Mouse (Mus musculus) CH12.LX (cell line): ENCODE data around the gene Ank. TPM values are rescaled to one million over a fixed set of nuclear protein-coding genes. Genes with fewer than 3 reads are reported as not detected.
A peak's percentile ranks its signal among the peaks of the same experiment; 100 is the strongest.

ENCODE experiments used
- DNase-seq: peaks from one replicate; pipeline ENCODE4 v3.0.0-alpha.2; 2013; ENCODE audit errors: extremely low read depth
- H3K27ac ChIP-seq: 2 replicates; pipeline ENCODE4 v1.5.1; 2012; ENCODE audit warnings: low read depth, mild to moderate bottlenecking, control low read depth, moderate library complexity; ENCODE audit not compliant: insufficient read depth
- H3K27me3 ChIP-seq: replicated peaks from 2 replicates; pipeline ENCODE3; 2012; ENCODE audit warnings: inconsistent platforms
- H3K36me3 ChIP-seq, 2 experiments: replicated peaks in 1 of 2; 2 replicates each; pipeline versions ENCODE3 to v1.6.1; 2012; ENCODE audit warnings: inconsistent platforms in 1 of 2, low read length in 1 of 2, mild to moderate bottlenecking in 1 of 2, mixed read lengths in 1 of 2, moderate library complexity in 1 of 2; ENCODE audit not compliant: control insufficient read depth in 1 of 2, insufficient read depth in 1 of 2
- H3K4me1 ChIP-seq, 2 experiments: 2 replicates each; pipeline ENCODE4 v1.6.1; 2012; ENCODE audit warnings: inconsistent platforms in 1 of 2, moderate library complexity in 1 of 2; ENCODE audit not compliant: insufficient read depth in 2 of 2, control insufficient read depth in 1 of 2
- H3K4me2 ChIP-seq: 2 replicates; pipeline ENCODE4 v1.6.1; 2012; ENCODE audit warnings: low read depth, mild to moderate bottlenecking, control low read depth; ENCODE audit not compliant: poor library complexity, insufficient read depth, severe bottlenecking
- H3K4me3 ChIP-seq, 3 experiments: fragments of 150-350 bp in 1 of 3; sonication (generic) in 1 of 3; replicated peaks in 1 of 3; 2 replicates each; pipeline versions ENCODE3 to v1.5.1; 2011 to 2012; ENCODE audit warnings: low read depth in 2 of 3, low read length in 2 of 3, mild to moderate bottlenecking in 2 of 3, moderate library complexity in 2 of 3, control low read depth in 1 of 3, improper control_type of control experiment in 1 of 3, inconsistent platforms in 1 of 3, mixed read lengths in 1 of 3; ENCODE audit not compliant: poor library complexity in 1 of 3
- H3K79me2 ChIP-seq: replicated peaks from 2 replicates; pipeline ENCODE4 v1.6.1; 2012; ENCODE audit warnings: mild to moderate bottlenecking, moderate library complexity; ENCODE audit not compliant: control insufficient read depth, poor library complexity, insufficient read depth, severe bottlenecking; ENCODE audit errors: extremely low read depth
- H3K9ac ChIP-seq: 2 replicates; pipeline ENCODE4 v1.6.1; 2012; ENCODE audit warnings: low read depth, mild to moderate bottlenecking, control low read depth, moderate library complexity; ENCODE audit not compliant: insufficient read depth
- H3K9me3 ChIP-seq: replicated peaks from 2 replicates; pipeline ENCODE3; 2012; ENCODE audit warnings: low read length, inconsistent platforms, mixed read lengths
- BHLHE40 ChIP-seq: IDR thresholded peaks from 2 replicates; pipeline ENCODE4 v1.6.1; 2011; ENCODE audit warnings: mild to moderate bottlenecking, low read depth, low read length, improper control_type of control experiment
- CHD1 ChIP-seq: IDR thresholded peaks from 2 replicates; pipeline ENCODE4 v1.6.1; 2012; ENCODE audit warnings: low read depth, low read length, improper control_type of control experiment, inconsistent platforms
- CHD2 ChIP-seq: IDR thresholded peaks from 2 replicates; pipeline ENCODE4 v1.6.1; 2011; ENCODE audit warnings: low read length, improper control_type of control experiment
- E2F4 ChIP-seq: IDR thresholded peaks from 2 replicates; pipeline ENCODE4 v1.6.1; 2011; ENCODE audit warnings: low read depth, low read length, improper control_type of control experiment; ENCODE audit not compliant: insufficient replicate concordance
- ELF1 ChIP-seq: IDR thresholded peaks from 2 replicates; pipeline ENCODE4 v1.6.1; 2014; ENCODE audit warnings: low read depth, mild to moderate bottlenecking, inconsistent platforms, low read length, improper control_type of control experiment
- EP300 ChIP-seq: IDR thresholded peaks from 2 replicates; pipeline ENCODE4 v1.6.1; 2011; ENCODE audit warnings: low read length, improper control_type of control experiment
- ETS1 ChIP-seq: conservative IDR thresholded peaks from 2 replicates; pipeline ENCODE4 v1.6.1; 2012; ENCODE audit warnings: low read depth, mild to moderate bottlenecking, inconsistent platforms, low read length, improper control_type of control experiment, moderate library complexity
- GABPA ChIP-seq: IDR thresholded peaks from 2 replicates; pipeline ENCODE4 v1.6.1; 2012; ENCODE audit warnings: low read depth, low read length, improper control_type of control experiment, inconsistent platforms; ENCODE audit not compliant: insufficient replicate concordance
- IRF4 ChIP-seq: IDR thresholded peaks from 2 replicates; pipeline ENCODE4 v1.6.1; 2014; ENCODE audit warnings: low read depth, mild to moderate bottlenecking, inconsistent platforms, low read length, improper control_type of control experiment
- JUND ChIP-seq: conservative IDR thresholded peaks from 2 replicates; pipeline ENCODE4 v1.6.1; 2011; ENCODE audit warnings: low read depth, low read length, improper control_type of control experiment
- KAT2A ChIP-seq: IDR thresholded peaks from 2 replicates; pipeline ENCODE4 v1.6.1; 2012; ENCODE audit warnings: low read length, improper control_type of control experiment, inconsistent platforms; ENCODE audit not compliant: insufficient replicate concordance
- MAFK ChIP-seq: IDR thresholded peaks from 2 replicates; pipeline ENCODE4 v1.6.1; 2011; ENCODE audit warnings: low read length, improper control_type of control experiment; ENCODE audit not compliant: insufficient replicate concordance
- MAX ChIP-seq: IDR thresholded peaks from 2 replicates; pipeline ENCODE4 v1.6.1; 2011; ENCODE audit warnings: low read length, improper control_type of control experiment
- MAZ ChIP-seq: IDR thresholded peaks from 2 replicates; pipeline ENCODE4 v1.6.1; 2012; ENCODE audit warnings: low read depth, mild to moderate bottlenecking, inconsistent platforms, low read length, improper control_type of control experiment, moderate library complexity
- MXI1 ChIP-seq: IDR thresholded peaks from 2 replicates; pipeline ENCODE4 v1.6.1; 2011; ENCODE audit warnings: mild to moderate bottlenecking, low read depth, low read length, improper control_type of control experiment
- MYC ChIP-seq: IDR thresholded peaks from 2 replicates; pipeline ENCODE4 v1.6.1; 2011; ENCODE audit warnings: low read depth, mild to moderate bottlenecking, improper control_type of control experiment, low read length
- NELFE ChIP-seq: IDR thresholded peaks from 2 replicates; pipeline ENCODE4 v1.6.1; 2011; ENCODE audit warnings: low read depth, low read length, improper control_type of control experiment
- NRF1 ChIP-seq: IDR thresholded peaks from 2 replicates; pipeline ENCODE4 v1.6.1; 2014; ENCODE audit warnings: low read depth, mild to moderate bottlenecking, inconsistent platforms, low read length, improper control_type of control experiment, moderate library complexity
- PAX5 ChIP-seq: IDR thresholded peaks from 2 replicates; pipeline ENCODE4 v1.6.1; 2012; ENCODE audit warnings: low read length, inconsistent platforms, mixed read lengths
- POLR2A ChIP-seq: IDR thresholded peaks from 2 replicates; pipeline ENCODE4 v1.6.1; 2011; ENCODE audit warnings: low read depth, mild to moderate bottlenecking, improper control_type of control experiment, low read length
- RAD21 ChIP-seq: IDR thresholded peaks from 2 replicates; pipeline ENCODE4 v1.6.1; 2011; ENCODE audit warnings: low read depth, mild to moderate bottlenecking, low read length, improper control_type of control experiment, moderate library complexity
- RCOR1 ChIP-seq: conservative IDR thresholded peaks from 2 replicates; pipeline ENCODE4 v1.6.1; 2012; ENCODE audit warnings: low read depth, mild to moderate bottlenecking, inconsistent platforms, low read length, improper control_type of control experiment
- SIN3A ChIP-seq: IDR thresholded peaks from 2 replicates; pipeline ENCODE4 v1.6.1; 2012; ENCODE audit warnings: low read length, improper control_type of control experiment, inconsistent platforms
- SMC3 ChIP-seq: IDR thresholded peaks from 2 replicates; pipeline ENCODE4 v1.6.1; 2011; ENCODE audit warnings: low read depth, low read length, improper control_type of control experiment
- TBP ChIP-seq: conservative IDR thresholded peaks from 2 replicates; pipeline ENCODE4 v1.6.1; 2011; ENCODE audit warnings: low read depth, low read length, improper control_type of control experiment
- TCF12 ChIP-seq: IDR thresholded peaks from 2 replicates; pipeline ENCODE4 v1.6.1; 2014; ENCODE audit warnings: low read depth, mild to moderate bottlenecking, inconsistent platforms, low read length, improper control_type of control experiment
- UBTF ChIP-seq: IDR thresholded peaks from 2 replicates; pipeline ENCODE4 v1.6.1; 2012; ENCODE audit warnings: low read depth, mild to moderate bottlenecking, inconsistent platforms, low read length, improper control_type of control experiment, moderate library complexity
- USF1 ChIP-seq: IDR thresholded peaks from 2 replicates; pipeline ENCODE4 v1.6.1; 2014; ENCODE audit warnings: low read depth, mild to moderate bottlenecking, inconsistent platforms, low read length, improper control_type of control experiment
- USF2 ChIP-seq: conservative IDR thresholded peaks from 2 replicates; pipeline ENCODE4 v1.6.1; 2011; ENCODE audit warnings: low read depth, low read length, improper control_type of control experiment
- ZC3H11A ChIP-seq: IDR thresholded peaks from 2 replicates; pipeline ENCODE4 v1.6.1; 2012; ENCODE audit warnings: low read depth, mild to moderate bottlenecking, inconsistent platforms, low read length, improper control_type of control experiment
- ZKSCAN1 ChIP-seq: IDR thresholded peaks from 2 replicates; pipeline ENCODE4 v1.6.1; 2012; ENCODE audit warnings: low read depth, inconsistent platforms, low read length, improper control_type of control experiment, borderline replicate concordance
- ZMIZ1 ChIP-seq: IDR thresholded peaks from 2 replicates; pipeline ENCODE4 v1.6.1; 2012; ENCODE audit warnings: low read depth, mild to moderate bottlenecking, inconsistent platforms, low read length, improper control_type of control experiment
- dilution Hi-C: fragments of 300-500 bp; cut with MboI; formaldehyde crosslinking; loops from 2 replicates; pipeline ENCODE4 v1.14.3; 2020; ENCODE audit warnings: low sequenced_read_pairs; ENCODE audit not compliant: extremely low pct_unique_long_range_greater_than_20kb, extremely low pct_ligation_motif_present
- in situ Hi-C: fragments of 300-500 bp; cut with MboI; formaldehyde crosslinking; loops from 3 replicates; pipeline ENCODE4 v1.14.3; 2019; ENCODE audit warnings: low sequenced_read_pairs, low pct_ligation_motif_present, low pct_unique_long_range_greater_than_20kb, mixed read lengths
- polyA plus RNA-seq: library from polyadenylated mRNA; unstranded; fragments of >175 nt; gene quantifications from 2 replicates; pipeline ENCODE4 v1.2.1, GENCODE M21; 2012; ENCODE audit warnings: low read depth; ENCODE audit not compliant: insufficient read length
- total RNA-seq, 2 experiments: library from RNA; depleted of rRNA; stranded (reverse); fragments of 300-350 nt in 1 of 2; fragments of >200 nt in 1 of 2; gene quantifications; 2 replicates each; pipeline ENCODE4 v1.2.3; 2012 to 2014

Ank gene
- total and polyA plus RNA-seq, 3 experiments: 4.6 to 12.4 (median 8.6) TPM

- Histone ChIP-seq H3K9me3 (peaks cover 5% of the 10 kb centered on the region), H3K4me2 (no peak overlapping the region), H3K9ac (no peak overlapping the region), H3K4me3 (no peak overlapping the region)
- DNase-seq: peak; percentile 66
- in situ Hi-C loops: no loop called here
- dilution Hi-C loops: no loop called here
- no peak for TF ChIP-seq ZMIZ1
- TF ChIP-seq E2F4: no peak
- TF ChIP-seq CHD1: no peak
- no peak for TF ChIP-seq USF2
- peak; percentile 75 for TF ChIP-seq ETS1
- TF ChIP-seq EP300: peak; percentile 30; the same call in 1 of the 2 replicates
- TF ChIP-seq SIN3A: no peak; the same call in 1 of the 2 replicates
- no peak for TF ChIP-seq NRF1
- peak; percentile 72 for TF ChIP-seq BHLHE40
- TF ChIP-seq SMC3: no peak
- TF ChIP-seq ELF1: no peak
- TF ChIP-seq IRF4: peak; percentile 14; the same call in 1 of the 2 replicates
- no peak for TF ChIP-seq ZKSCAN1
- no peak for TF ChIP-seq PAX5
- TF ChIP-seq NELFE: no peak
- no peak for TF ChIP-seq GABPA
- TF ChIP-seq TCF12: no peak
- no peak for TF ChIP-seq MXI1
- no peak for TF ChIP-seq TBP
- no peak for TF ChIP-seq POLR2A
- no peak for TF ChIP-seq MAFK
- TF ChIP-seq JUND: no peak
- TF ChIP-seq RCOR1: no peak
- TF ChIP-seq USF1: no peak
- no peak for TF ChIP-seq UBTF
- TF ChIP-seq MAX: no peak
- TF ChIP-seq ZC3H11A: no peak
- TF ChIP-seq MYC: no peak
- no peak for TF ChIP-seq RAD21
- TF ChIP-seq CHD2: no peak
- TF ChIP-seq MAZ: no peak
- TF ChIP-seq KAT2A: no peak
- TF ChIP-seq, all 38 proteins: peak for 4
- H3K36me3 ChIP-seq: peaks cover 0 to 22% of the 10 kb centered on the region in 2 experiments
- H3K27me3 ChIP-seq: no peaks in the 10 kb centered on the region
- H3K79me2 ChIP-seq: no peaks in the 10 kb centered on the region
- H3K4me1 ChIP-seq: peaks cover 4 to 65% of the 10 kb centered on the region in 2 experiments
- no peak overlapping the region for H3K27ac ChIP-seq
Measured at GRCm38 (mm10) chr15:27550358-27550992, 84.0 kb downstream of the Ank start.
